Mouse (Mus musculus) myocyte (in vitro differentiated cells): ENCODE measurements at regions not wholly inside any gene's neighbourhood (a gene's known extent, or its start where the extent isn't known, plus 50 kb on each side); places are given as distances from the start of the nearest gene placed in this dataset.

Experiments used
- CEBPB ChIP-seq: IDR thresholded peaks from 2 replicates; pipeline ENCODE4 v1.6.1; 2011; ENCODE audit warnings: mild to moderate bottlenecking, moderate library complexity; ENCODE audit not compliant: poor library complexity, insufficient read depth, severe bottlenecking
- MAX ChIP-seq: IDR thresholded peaks from one replicate; pipeline ENCODE4 v1.6.1; 2011; ENCODE audit warnings: low read depth, mild to moderate bottlenecking, control low read depth
- MYOG ChIP-seq, 3 experiments: IDR thresholded peaks; one replicate each; pipeline ENCODE4 v1.6.1; 2011; ENCODE audit warnings: control low read depth in 2 of 3, low read depth in 2 of 3, mild to moderate bottlenecking in 2 of 3; ENCODE audit not compliant: insufficient read length in 2 of 3, control insufficient read depth in 1 of 3, insufficient read depth in 1 of 3
- POLR2A ChIP-seq: IDR thresholded peaks from one replicate; pipeline ENCODE4 v1.6.1; 2011; ENCODE audit warnings: low read depth, mild to moderate bottlenecking, control low read depth, moderate library complexity; ENCODE audit not compliant: insufficient read length

DNA sequence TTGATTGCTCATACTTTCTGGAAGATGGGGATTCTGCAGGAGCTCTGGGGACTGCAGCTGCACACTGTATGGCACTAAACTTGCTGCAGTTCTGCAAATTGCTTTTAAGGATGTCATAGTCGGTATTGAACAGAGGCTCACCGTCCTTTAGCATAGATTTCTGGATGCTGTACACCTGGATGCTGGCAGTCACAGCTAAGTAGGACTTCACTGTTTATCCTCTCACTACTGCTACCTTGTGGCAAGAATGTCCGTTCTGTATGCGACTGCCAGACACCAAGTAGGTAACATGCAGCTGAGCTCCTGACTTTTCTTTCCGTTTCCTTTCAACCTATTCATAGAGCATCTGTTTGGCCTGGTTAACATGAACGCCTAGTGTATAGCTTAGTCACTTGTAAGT, 77.3 kb upstream of the Smc2 start:
- TF ChIP-seq POLR2A (no peak), CEBPB (no peak), MYOG (IDR thresholded peaks at IDR 0.05; ENCODE audit: control insufficient read depth in 1 of 3, insufficient read depth in 1 of 3, insufficient read length in 2 of 3, low read depth in 2 of 3) (no peak), MAX (no peak)
